In the genomic region with DNA sequence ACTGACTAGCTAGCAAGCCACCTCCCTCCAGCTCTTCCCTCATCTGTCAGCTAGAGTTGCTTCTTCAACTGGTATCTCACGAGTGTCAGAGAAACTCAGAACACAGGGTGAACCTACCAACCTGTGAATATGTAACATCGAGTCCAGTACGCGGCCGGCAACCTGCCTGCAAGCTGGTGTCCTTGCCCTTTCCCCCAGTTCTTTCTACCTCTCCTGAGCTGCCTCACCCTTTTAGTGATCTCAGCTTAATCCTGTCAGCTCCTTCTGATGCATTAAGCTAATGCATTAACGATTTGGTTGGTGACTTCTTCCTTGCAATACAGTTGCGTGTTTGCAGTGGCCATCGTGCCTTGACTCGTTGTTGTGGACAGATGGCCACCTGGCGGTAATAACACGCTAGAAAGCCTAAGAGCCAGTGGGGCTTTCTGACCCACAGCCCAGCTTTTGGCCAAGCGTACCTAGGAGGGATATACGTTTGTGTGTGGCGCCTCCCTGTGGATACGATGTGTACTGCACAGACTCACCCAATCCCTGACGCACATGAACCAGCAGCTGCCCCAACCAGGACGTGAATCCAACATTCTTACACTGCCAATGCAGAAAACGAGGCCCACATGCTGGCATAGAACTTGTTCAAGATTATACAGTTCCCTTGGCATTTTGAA, we compare ENCODE assay signal across 7 mouse cellular contexts. TPM values are rescaled to one million over a fixed set of nuclear protein-coding genes. Genes with fewer than 3 reads are reported as not detected.
DNase-seq lines count a peak whose midpoint lies in the region; ATAC-seq and TF ChIP-seq lines count a peak whose summit lies in the region.

No protein-coding gene starts in this region.

- intact Hi-C loops in gastrocnemius, postnatal 14 days (cut with DNase I; ENCODE audit: low total_unique reads), result no loop called here
- intact Hi-C loops in left cerebral cortex, postnatal 4 days (cut with DNase I), result loop anchor here (5.0 kb wide), 1 partner anchor 169 kb away; no protein-coding TSS in a partner anchor

- peak; percentile 99 for TF ChIP-seq CTCF in midbrain, postnatal 0 days (IDR thresholded peaks at IDR 0.05)

- no peaks in the 10 kb centered on the region for H3K4me1 ChIP-seq in midbrain, postnatal 0 days (ENCODE audit: insufficient read depth, low read length)

- no peak overlapping the region for H3K9ac ChIP-seq in midbrain, postnatal 0 days (replicated peaks; ENCODE audit: low read length, poor library complexity, severe bottlenecking)

- peak; percentile 81 to 96 for DNase-seq in adrenal gland, adult (ENCODE audit: inconsistent age in 2 of 2, low spot score in 1 of 2)
- peak; percentile 42 for DNase-seq in gastrocnemius, postnatal 14 days
- DNase-seq in kidney, adult 11 months, result peak; percentile 60
- peak; percentile 95 for DNase-seq in left cerebral cortex, postnatal 4 days
- peak; percentile 96 for DNase-seq in midbrain, postnatal 0 days (ENCODE audit: low spot score)
- DNase-seq in spleen, postnatal 36 days (ENCODE audit: low spot score in 2 of 2), result peak; percentile 31 to 33

- H3K36me3 ChIP-seq in midbrain, postnatal 0 days (ENCODE audit: insufficient read depth, low read length), result no peaks in the 10 kb centered on the region

- 19% methylated on average over 18 of the region's 18 CpGs for WGBS in midbrain, postnatal 0 days

- no peaks in the 10 kb centered on the region for H3K9me3 ChIP-seq in midbrain, postnatal 0 days (ENCODE audit: low read length)

- H3K4me3 ChIP-seq in midbrain, postnatal 0 days (ENCODE audit: low read depth, low read length), result no peak overlapping the region

- H3K27me3 ChIP-seq in midbrain, postnatal 0 days (ENCODE audit: insufficient read depth, low read length), result no peaks in the 10 kb centered on the region

- no peak overlapping the region for H3K27ac ChIP-seq in midbrain, postnatal 0 days (ENCODE audit: low read depth, low read length)

- peak; percentile 96 for ATAC-seq in common myeloid progenitor, adult 5-6 weeks (replicated peaks; ENCODE audit: low read depth, poor library complexity, severe bottlenecking)
- peak; percentile 73 for ATAC-seq in midbrain, postnatal 0 days (ENCODE audit: low FRiP score)

- peak overlapping the region; percentile 18; the same call in 1 of the 2 replicates for H3K4me2 ChIP-seq in midbrain, postnatal 0 days (ENCODE audit: low read depth, low read length, poor library complexity, severe bottlenecking)

RNA-seq across cellular contexts. Expression of a gene that starts 16.8 kb away (rescaled TPM):
- 30.1 and 44.8 TPM in 2 replicates for total RNA-seq in common myeloid progenitor, adult 5-6 weeks (2017)
- 10 to 100 TPM; 25.7 to 26.9 TPM for total RNA-seq in gastrocnemius, postnatal 14 days (2021)
- 10 to 100 TPM; 37.5 to 40.2 TPM for total RNA-seq in left cerebral cortex, postnatal 4 days (2021)
- 32.8 and 53.1 TPM in 2 replicates for total RNA-seq in midbrain, postnatal 0 days (2014; rRNA removed)
- 56.8 and 68.1 TPM in 2 replicates for polyA plus RNA-seq in midbrain, postnatal 0 days (2015; fragmentation: Nextera tagmentation; extraction: Ambion mirVana)

RNA-seq across cellular contexts. Expression of a gene that starts 17.2 kb away (rescaled TPM):
- 30.0 and 40.9 TPM in 2 replicates for total RNA-seq in common myeloid progenitor, adult 5-6 weeks (2017)
- 10 to 100 TPM; 30.2 to 36.2 TPM for total RNA-seq in gastrocnemius, postnatal 14 days (2021)
- total RNA-seq in left cerebral cortex, postnatal 4 days (2021), result 10 to 100 TPM; 23.2 to 24.6 TPM
- total RNA-seq in midbrain, postnatal 0 days (2014; rRNA removed), result 25.0 and 30.2 TPM in 2 replicates
- 66.1 and 66.4 TPM in 2 replicates for polyA plus RNA-seq in midbrain, postnatal 0 days (2015; fragmentation: Nextera tagmentation; extraction: Ambion mirVana)

RNA-seq across cellular contexts. Expression of a gene that starts 28.3 kb away (rescaled TPM):
- not detected in 2 replicates for total RNA-seq in common myeloid progenitor, adult 5-6 weeks (2017)
- total RNA-seq in gastrocnemius, postnatal 14 days (2021), result 1 to 10 TPM; 3.1 to 3.5 TPM
- total RNA-seq in left cerebral cortex, postnatal 4 days (2021), result 100 to 1,000 TPM; 130 to 143 TPM
- total RNA-seq in midbrain, postnatal 0 days (2014; rRNA removed), result 101 and 114 TPM in 2 replicates
- polyA plus RNA-seq in midbrain, postnatal 0 days (2015; fragmentation: Nextera tagmentation; extraction: Ambion mirVana), result 23.7 and 26.0 TPM in 2 replicates

Comparison
In these comparisons a context has a peak if more than half of its experiments do, and no peak if none do; other contexts are left out.
1. DNase-seq: peak in every context shown above with its lines; median percentile 96 in midbrain, postnatal 0 days; 95 in left cerebral cortex, postnatal 4 days; 88 in adrenal gland, adult; 60 in kidney, adult 11 months; 42 in gastrocnemius, postnatal 14 days; 32 in spleen, postnatal 36 days.
2. RNA of a gene that starts 28.3 kb away (total RNA-seq): 130 to 143 TPM in left cerebral cortex, postnatal 4 days and 101 to 114 TPM in midbrain, postnatal 0 days; 3.1 to 3.5 TPM in gastrocnemius, postnatal 14 days and not detected in common myeloid progenitor, adult 5-6 weeks; every median in the first group is over 10 times any median in the second.